Mouse (Mus musculus): ENCODE measurements around the gene Srarp.

DNA sequence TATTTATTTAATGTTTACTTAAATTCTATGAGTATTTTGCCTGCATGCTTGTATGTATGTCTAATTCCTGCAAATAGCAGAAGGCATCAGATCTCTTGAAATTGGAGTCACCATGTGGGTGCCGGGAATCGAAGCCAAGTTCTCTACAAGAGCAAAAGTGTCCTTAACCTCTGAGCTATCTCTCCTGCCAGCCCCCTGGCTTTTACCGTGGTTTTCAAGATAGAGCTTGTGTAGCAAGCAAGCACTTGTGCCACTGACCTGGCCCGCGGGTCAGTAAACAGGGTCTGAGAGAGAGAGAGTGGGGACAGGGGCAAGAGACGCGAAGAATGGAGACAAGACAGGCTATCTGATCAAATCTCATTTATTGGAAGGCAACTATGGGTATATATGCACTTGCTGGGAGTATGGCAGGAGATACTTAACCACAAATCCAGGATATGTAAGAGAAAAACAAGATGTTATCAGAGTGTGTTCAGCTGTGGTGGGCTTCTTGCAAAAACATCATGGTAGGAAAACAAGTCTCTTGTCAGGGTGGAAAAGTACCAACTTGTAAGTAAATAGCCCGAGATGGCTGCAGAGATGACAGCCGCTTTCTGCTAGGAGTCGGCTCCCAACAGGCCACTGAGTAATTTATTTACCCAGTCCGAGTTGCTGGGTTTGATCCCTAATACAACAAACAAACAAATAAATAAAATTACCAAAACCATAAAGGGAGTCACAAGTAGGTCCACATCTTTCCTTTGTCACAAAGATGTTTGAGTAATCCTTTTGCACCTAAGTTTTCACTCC is 7.9 kb upstream of the Srarp start:
- TF ChIP-seq POLR2A (IDR thresholded peaks at IDR 0.05; ENCODE audit: borderline replicate concordance, extremely low read depth, insufficient read depth, insufficient read length, poor library complexity, severe bottlenecking), result no peak
- no peak for TF ChIP-seq CTCF (IDR thresholded peaks at IDR 0.05; ENCODE audit: borderline replicate concordance, extremely low read depth, insufficient read depth, insufficient read length)
